Mouse (Mus musculus) telencephalon, adult 2 months (tissue): ENCODE measurements around the gene Zfand3.

Experiments used
- DNase-seq: peaks from one replicate; pipeline ENCODE4 v3.0.0-alpha.2; 2011; ENCODE audit warnings: low read depth, low spot score

The Zfand3 gene

GRCm38 (mm10) chr17:30194091-30194490, 189.6 kb downstream of the Zfand3 start:
- DNase-seq: no peak

- no peak for DNase-seq
These were observed 190.3 kb downstream of the Zfand3 start for GRCm38 (mm10) chr17:30194629-30195445.

- no peak for DNase-seq
These were observed 191.2 kb downstream of the Zfand3 start for GRCm38 (mm10) chr17:30195591-30196183.

- peak; percentile 71 for DNase-seq
These were observed 192.1 kb downstream of the Zfand3 start for GRCm38 (mm10) chr17:30196401-30197279.

GRCm38 (mm10) chr17:30197280-30198030, 192.9 kb downstream of the Zfand3 start:
- DNase-seq: no peak

GRCm38 (mm10) chr17:30198422-30198821, 193.9 kb downstream of the Zfand3 start:
- DNase-seq: no peak

- DNase-seq: no peak
These were observed 195.1 kb downstream of the Zfand3 start for GRCm38 (mm10) chr17:30199374-30200247.

GRCm38 (mm10) chr17:30200283-30200682, 195.8 kb downstream of the Zfand3 start:
- DNase-seq: no peak

GRCm38 (mm10) chr17:30205062-30205825, 200.7 kb downstream of the Zfand3 start:
- no peak for DNase-seq

GRCm38 (mm10) chr17:30210262-30210661, 205.7 kb downstream of the Zfand3 start:
- DNase-seq: no peak

GRCm38 (mm10) chr17:30210936-30211335, 206.4 kb downstream of the Zfand3 start:
- no peak for DNase-seq

- no peak for DNase-seq
These were observed 208.1 kb downstream of the Zfand3 start for GRCm38 (mm10) chr17:30212647-30213046.

GRCm38 (mm10) chr17:30213371-30213770, 208.8 kb downstream of the Zfand3 start:
- no peak for DNase-seq

GRCm38 (mm10) chr17:30214393-30214792, 209.9 kb downstream of the Zfand3 start:
- peak; percentile 78 for DNase-seq

- DNase-seq: no peak
These were observed 211.2 kb downstream of the Zfand3 start for GRCm38 (mm10) chr17:30215741-30216140.

- no peak for DNase-seq
These were observed 217.1 kb downstream of the Zfand3 start for GRCm38 (mm10) chr17:30221677-30222076.

GRCm38 (mm10) chr17:30222361-30222760, 217.8 kb downstream of the Zfand3 start:
- no peak for DNase-seq

- DNase-seq: no peak
These were observed 218.3 kb downstream of the Zfand3 start for GRCm38 (mm10) chr17:30222837-30223236.

- no peak for DNase-seq
These were observed 220.7 kb downstream of the Zfand3 start for GRCm38 (mm10) chr17:30225030-30225740.
